Mouse (Mus musculus) stomach, embryonic 14.5 days (tissue): ENCODE measurements around the gene Olfr1099. TPM values are rescaled to one million over a fixed set of nuclear protein-coding genes. Genes with fewer than 3 reads are reported as not detected.

ENCODE experiments used
- polyA plus RNA-seq: library from polyadenylated mRNA; unstranded; fragments of >200 nt; fragmentation: Nextera tagmentation; extraction: Ambion mirVana; gene quantifications from 2 replicates; pipeline ENCODE4 v1.2.1, GENCODE M21; 2014

Olfr1099 gene
- polyA plus RNA-seq, 1 experiment from 2014 or later = not detected

Other genes starting within 250 kb of the Olfr1099 start
- not detected in 2 replicates for gene Olfr1089, start 227.0 kb downstream of the Olfr1099 start, polyA plus RNA-seq
- not detected in 2 replicates for gene Olfr1090, start 201.7 kb downstream of the Olfr1099 start, polyA plus RNA-seq
- not detected in 2 replicates for gene Olfr1093, start 178.2 kb downstream of the Olfr1099 start, polyA plus RNA-seq
- not detected in 2 replicates for gene Olfr141, start 150.7 kb downstream of the Olfr1099 start, polyA plus RNA-seq
- not detected in 2 replicates for gene Olfr1094, start 136.0 kb downstream of the Olfr1099 start, polyA plus RNA-seq
- gene Olfr1095, start 109.0 kb downstream of the Olfr1099 start, polyA plus RNA-seq = not detected in 2 replicates
- gene Gm13723, start 85.9 kb downstream of the Olfr1099 start, polyA plus RNA-seq = not detected in 2 replicates
- gene Olfr1097, start 68.5 kb downstream of the Olfr1099 start, polyA plus RNA-seq = not detected in 2 replicates
- not detected in 2 replicates for gene Olfr1098, start 36.1 kb downstream of the Olfr1099 start, polyA plus RNA-seq
- not detected in 2 replicates for gene Olfr1100, start 19.3 kb upstream of the Olfr1099 start, polyA plus RNA-seq
- gene Olfr1101, start 30.5 kb upstream of the Olfr1099 start, polyA plus RNA-seq = not detected in 2 replicates
- gene Olfr1102, start 37.7 kb upstream of the Olfr1099 start, polyA plus RNA-seq = not detected in 2 replicates
- not detected in 2 replicates for gene Olfr1104, start 66.4 kb upstream of the Olfr1099 start, polyA plus RNA-seq
- not detected in 2 replicates for gene Olfr1105, start 75.8 kb upstream of the Olfr1099 start, polyA plus RNA-seq
- not detected in 2 replicates for gene Olfr1106, start 91.6 kb upstream of the Olfr1099 start, polyA plus RNA-seq
- not detected in 2 replicates for gene Olfr1107, start 115.1 kb upstream of the Olfr1099 start, polyA plus RNA-seq
- not detected in 2 replicates for gene Olfr1109, start 135.3 kb upstream of the Olfr1099 start, polyA plus RNA-seq
- not detected in 2 replicates for gene Olfr259, start 153.9 kb upstream of the Olfr1099 start, polyA plus RNA-seq
- gene Olfr1110, start 179.6 kb upstream of the Olfr1099 start, polyA plus RNA-seq = not detected in 2 replicates
- not detected in 2 replicates for gene Olfr1111, start 191.9 kb upstream of the Olfr1099 start, polyA plus RNA-seq
- not detected in 2 replicates for gene Olfr1112, start 227.1 kb upstream of the Olfr1099 start, polyA plus RNA-seq
- gene Olfr1113, start 248.3 kb upstream of the Olfr1099 start, polyA plus RNA-seq = not detected in 2 replicates